Mouse (Mus musculus) layer of hippocampus, adult 9-10 months (tissue): ENCODE measurements around the gene Hmx1.

Experiments
- DNase-seq: peaks from one replicate; pipeline ENCODE4 v3.0.0; 2022; ENCODE audit warnings: low spot score

Gene Hmx1

GRCm38 (mm10) chr5:35388491-35389111 lies at the start of gene Hmx1:
Gene Hmx1 (plus strand): TSS chr5:35389108.
- no peak for DNase-seq

- no peak for DNase-seq
Observed at GRCm38 (mm10) chr5:35345084-35345483, 43.8 kb upstream of the Hmx1 start.

DNA sequence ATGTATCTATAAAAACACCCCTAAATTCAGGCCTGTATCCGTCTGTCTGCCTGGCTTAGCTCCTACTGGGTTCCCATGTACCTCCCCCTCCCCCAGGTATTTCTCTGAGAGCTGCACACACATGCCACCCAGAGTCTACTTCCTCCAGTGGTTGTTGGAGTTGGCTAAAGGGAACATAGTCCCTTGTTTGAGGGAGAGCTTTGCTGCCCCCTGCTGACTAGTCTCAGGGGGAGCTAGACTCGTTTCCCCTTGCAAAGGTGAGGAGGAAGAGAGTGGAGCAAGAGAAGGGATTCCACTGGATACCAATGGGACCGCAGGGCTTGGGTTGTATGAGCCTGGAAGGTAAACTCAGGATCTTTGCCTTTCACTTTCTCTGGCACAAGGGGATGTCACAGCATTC lies 40.1 kb upstream of the Hmx1 start:
- peak; percentile 72 for DNase-seq

GRCm38 (mm10) chr5:35357544-35358440 lies 31.1 kb upstream of the Hmx1 start:
- no peak for DNase-seq

GRCm38 (mm10) chr5:35361570-35362284 lies 27.2 kb upstream of the Hmx1 start:
- peak; percentile 99 for DNase-seq

DNA sequence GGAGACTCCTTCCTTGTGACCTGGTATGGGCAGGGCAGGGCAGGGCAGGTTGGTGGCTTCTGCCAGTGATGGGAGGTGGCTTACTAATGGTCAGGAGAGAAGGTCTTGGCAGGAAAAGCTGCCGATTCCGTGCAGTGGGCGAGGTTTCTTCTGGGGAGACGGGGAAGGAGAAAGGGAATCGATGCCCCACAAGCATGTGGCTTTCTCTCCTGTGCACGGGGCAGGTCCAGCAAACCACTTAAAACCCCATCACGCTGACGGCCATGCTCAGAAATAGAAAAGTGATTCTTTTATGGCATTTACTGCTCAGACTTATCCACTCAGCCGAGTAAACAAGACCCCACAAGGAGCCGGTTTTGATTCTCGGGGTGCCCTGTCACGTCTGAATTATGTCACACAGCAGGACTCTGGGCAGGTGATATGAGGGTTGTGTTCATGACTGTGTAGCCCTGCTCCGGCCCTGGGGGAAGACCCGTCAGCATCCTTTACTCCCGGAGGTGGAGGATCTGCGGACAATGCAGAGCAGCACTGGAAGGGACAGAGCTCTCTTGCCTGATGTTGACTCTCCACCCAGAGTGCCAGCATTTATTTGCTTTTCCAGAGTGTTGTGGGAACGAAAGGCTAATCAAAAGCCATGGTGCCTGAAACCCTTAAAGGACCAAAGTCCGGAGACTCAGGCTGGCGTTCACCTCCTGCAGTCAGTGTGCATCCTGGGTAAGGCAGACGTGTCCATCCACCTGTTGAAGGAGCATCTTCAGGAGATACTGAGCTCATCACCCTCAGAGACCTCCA lies 22.5 kb upstream of the Hmx1 start:
- no peak for DNase-seq

DNA sequence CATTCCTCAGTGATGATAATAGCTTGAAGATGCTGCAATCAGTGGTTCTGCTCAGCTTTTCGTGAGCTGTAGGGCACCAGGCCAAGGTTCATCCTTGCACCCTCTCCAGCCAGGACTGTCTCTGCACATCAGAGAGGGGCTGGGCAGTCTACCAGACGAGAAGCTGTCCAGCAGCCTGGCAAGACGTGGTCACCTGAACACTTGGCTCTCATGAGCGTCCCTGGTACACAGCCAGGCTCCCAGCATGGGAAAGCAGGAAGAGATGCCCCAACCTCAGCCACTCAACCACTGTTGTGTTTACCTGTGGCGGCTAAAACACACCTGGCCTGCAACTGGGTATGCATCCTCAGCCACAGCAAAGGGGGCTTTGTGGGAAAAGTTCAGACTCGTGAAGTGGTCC lies 20.0 kb upstream of the Hmx1 start:
- DNase-seq, result no peak

- DNase-seq, result no peak
Observed at GRCm38 (mm10) chr5:35379066-35379465, 9.8 kb upstream of the Hmx1 start.

GRCm38 (mm10) chr5:35379815-35380214 lies 9.1 kb upstream of the Hmx1 start:
- DNase-seq, result no peak

GRCm38 (mm10) chr5:35387834-35388490 lies 946 bp upstream of the Hmx1 start:
- no peak for DNase-seq

DNA sequence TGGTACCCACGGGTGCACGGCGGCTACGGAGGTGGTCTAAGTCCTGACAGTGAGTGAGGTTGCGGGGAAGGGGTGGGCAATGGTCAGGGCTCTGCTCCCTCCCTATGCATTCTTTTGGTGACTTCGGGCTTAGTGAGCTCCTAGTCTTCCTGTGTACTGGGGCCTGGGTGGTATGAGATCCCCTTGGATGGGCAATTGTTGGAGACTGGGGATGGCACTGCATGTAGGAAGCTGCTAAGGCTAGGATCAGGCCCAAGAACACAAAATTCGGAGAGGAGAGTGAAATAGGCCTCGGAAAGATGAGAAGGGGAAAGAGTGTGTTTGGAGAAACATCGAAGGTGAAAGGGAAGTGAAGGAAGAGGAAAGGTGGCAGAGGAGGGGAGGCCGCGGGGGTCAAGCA lies 533 bp downstream of the Hmx1 start:
- DNase-seq, result no peak

DNA sequence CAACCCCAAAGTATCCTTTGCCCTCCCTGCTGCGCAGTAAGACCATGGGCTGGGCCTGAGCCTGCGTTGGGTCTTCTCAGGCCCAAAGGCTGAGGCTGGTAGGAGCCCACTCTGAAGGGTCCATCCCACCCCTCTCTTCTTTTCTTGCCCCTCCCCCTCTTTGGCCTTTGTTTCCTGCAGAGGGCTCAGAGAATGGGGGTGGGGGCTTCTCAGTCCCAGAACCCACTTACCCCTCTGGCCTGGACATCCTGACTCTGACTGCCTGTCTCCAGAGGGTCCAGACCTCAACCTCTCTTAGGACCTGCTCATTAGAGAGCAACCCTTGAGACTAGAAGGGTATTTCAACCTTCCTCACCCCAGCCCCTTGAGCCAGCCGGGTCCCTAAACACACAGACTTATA lies 1.0 kb downstream of the Hmx1 start:
- no peak for DNase-seq

- no peak for DNase-seq
Observed at GRCm38 (mm10) chr5:35390848-35391655, 2.1 kb downstream of the Hmx1 start.

GRCm38 (mm10) chr5:35391656-35392333 lies 2.9 kb downstream of the Hmx1 start:
- DNase-seq, result no peak

DNA sequence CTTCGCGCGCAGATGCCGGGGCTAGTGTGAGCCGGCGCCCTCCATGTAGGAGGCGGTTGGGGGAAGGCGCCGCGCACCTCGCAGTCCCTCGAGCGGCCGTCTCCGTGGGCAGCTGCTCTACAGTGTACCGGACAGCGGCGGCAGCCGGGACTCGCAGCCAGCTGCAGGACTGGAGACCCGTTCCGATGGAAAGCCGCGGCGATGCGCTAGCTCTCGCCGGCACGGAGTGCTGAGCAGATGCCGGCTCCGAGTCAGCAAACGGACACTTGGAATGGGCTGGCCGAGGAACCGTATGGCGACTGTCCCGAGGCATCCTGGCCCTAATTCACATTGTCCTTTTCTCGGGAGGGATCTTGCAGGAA lies 3.4 kb downstream of the Hmx1 start:
- no peak for DNase-seq

DNA sequence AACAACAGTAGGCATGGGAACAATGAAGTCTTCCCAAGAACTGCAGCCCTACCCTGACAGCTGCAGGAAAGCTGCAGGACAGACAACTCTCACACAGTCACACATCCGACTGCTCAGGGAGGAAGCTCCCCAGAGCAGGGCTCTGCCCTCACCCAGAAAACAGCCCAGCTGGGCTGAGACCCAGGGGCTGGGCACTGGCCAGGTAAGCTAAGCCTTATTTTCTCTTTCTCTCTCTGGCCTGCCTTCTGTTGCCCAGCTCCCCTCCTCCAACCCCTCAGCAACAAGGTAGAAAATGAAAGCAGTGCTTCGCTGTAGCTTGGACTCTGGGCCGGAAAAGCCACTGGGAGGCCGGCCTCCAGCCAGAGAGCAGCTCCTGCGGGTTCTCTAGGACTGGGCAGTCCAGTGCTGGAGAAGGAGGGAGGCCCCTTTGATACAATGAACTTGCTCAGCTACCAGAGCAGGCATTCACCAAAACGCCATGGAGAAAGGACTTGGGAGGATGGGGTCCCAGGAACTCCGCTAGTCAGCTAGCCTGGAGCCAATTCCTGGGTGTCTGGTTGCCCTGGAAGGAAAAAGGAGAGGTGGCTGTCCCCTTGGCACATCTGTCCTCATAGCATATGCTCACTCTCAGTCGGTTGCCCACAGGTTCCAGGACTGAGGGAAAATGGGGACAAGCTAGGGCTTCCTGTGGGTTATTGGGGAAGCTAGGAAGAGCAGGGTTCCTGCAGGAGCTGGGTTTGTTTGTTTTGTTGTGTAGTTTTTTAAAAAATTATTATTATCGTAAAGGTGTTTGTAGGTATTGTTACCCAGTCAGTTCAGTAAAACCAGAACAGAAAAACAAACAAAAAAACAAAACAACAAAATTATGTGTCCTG lies 6.9 kb downstream of the Hmx1 start:
- DNase-seq, result no peak

GRCm38 (mm10) chr5:35396976-35397641 lies 8.2 kb downstream of the Hmx1 start:
- DNase-seq, result no peak

GRCm38 (mm10) chr5:35397642-35398309 lies 8.9 kb downstream of the Hmx1 start:
- no peak for DNase-seq
